Comparison of ENCODE assay signal across 12 mouse cellular contexts in genomic region chr10:64086183-64086566, GRCm38 (mm10). TPM values are rescaled to one million over a fixed set of nuclear protein-coding genes. Genes with fewer than 3 reads are reported as not detected.
A peak's percentile ranks its signal among the peaks of the same experiment; 100 is the strongest.
DNase-seq lines count a peak whose midpoint lies in the region; ATAC-seq and TF ChIP-seq lines count a peak whose summit lies in the region.
"Had no signal": no experiment of that assay in that cellular context is flagged by ENCODE, and none has a peak within 500 bp of the region (broad histone marks: within the 10 kb centered on the region; RNA-seq: fewer than 3 reads in every experiment).

No protein-coding gene starts in this region.

- H3K36me3 ChIP-seq in forebrain, embryonic 13.5 days (ENCODE audit: poor library complexity, severe bottlenecking), result no peaks in the 10 kb centered on the region
- H3K36me3 ChIP-seq in intestine, embryonic 14.5 days (ENCODE audit: control insufficient read depth, insufficient read depth, low read length), result no peaks in the 10 kb centered on the region
- no peaks in the 10 kb centered on the region for H3K36me3 ChIP-seq in neural tube, embryonic 15.5 days

- H3K4me2 ChIP-seq in forebrain, embryonic 13.5 days, result peak overlapping the region; percentile 89
- peak overlapping the region; percentile 67 for H3K4me2 ChIP-seq in intestine, embryonic 14.5 days (ENCODE audit: low read length)
- H3K4me2 ChIP-seq in neural tube, embryonic 15.5 days, result peak overlapping the region; percentile 76

- H3K27ac ChIP-seq in left cerebral cortex, adult 2 months, result peak overlapping the region; percentile 83
- no peak overlapping the region for H3K27ac ChIP-seq in forebrain, embryonic 13.5 days
- H3K27ac ChIP-seq in intestine, embryonic 14.5 days (ENCODE audit: low read depth), result no peak overlapping the region; the same call in 1 of the 2 replicates
- peak overlapping the region; percentile 48; the same call in 1 of the 2 replicates for H3K27ac ChIP-seq in neural tube, embryonic 15.5 days (replicated peaks)

- peaks cover 16% of the 10 kb centered on the region for H3K27me3 ChIP-seq in forebrain, embryonic 13.5 days
- peaks cover 13% of the 10 kb centered on the region for H3K27me3 ChIP-seq in intestine, embryonic 14.5 days (replicated peaks; ENCODE audit: control insufficient read depth, insufficient read depth, low read length)
- H3K27me3 ChIP-seq in neural tube, embryonic 15.5 days (replicated peaks), result no peaks in the 10 kb centered on the region

- WGBS in forebrain, embryonic 13.5 days, result 57% methylated on average over 16 of the region's 16 CpGs
- 46% methylated on average over 16 of the region's 16 CpGs for WGBS in intestine, embryonic 14.5 days
- 43% methylated on average over 16 of the region's 16 CpGs for WGBS in neural tube, embryonic 15.5 days

- H3K9me3 ChIP-seq in forebrain, embryonic 13.5 days (replicated peaks), result no peaks in the 10 kb centered on the region
- H3K9me3 ChIP-seq in intestine, embryonic 14.5 days (ENCODE audit: control insufficient read depth, low read length), result no peaks in the 10 kb centered on the region
- H3K9me3 ChIP-seq in neural tube, embryonic 15.5 days (replicated peaks), result no peaks in the 10 kb centered on the region

- ATAC-seq in forebrain, embryonic 13.5 days, result no peak
- ATAC-seq in intestine, embryonic 14.5 days (replicated peaks; ENCODE audit: low FRiP score, low TSS enrichment, low read depth), result no peak
- no peak for ATAC-seq in neural tube, embryonic 15.5 days (ENCODE audit: low FRiP score)
- ATAC-seq: activated CD4-positive, CD25-positive, alpha-beta regulatory T cell, adult 4 months had no signal

- DNase-seq in left cerebral cortex, adult 2 months (ENCODE audit: extremely low spot score in 1 of 2, low spot score in 2 of 2), result no peak
- no peak for DNase-seq in left cerebral cortex, postnatal 36 days (ENCODE audit: low spot score in 2 of 2)
- DNase-seq in intestine, embryonic 14.5 days (ENCODE audit: low spot score), result no peak
- no peak for DNase-seq in gastrocnemius, postnatal 10 days
- no peak for DNase-seq in urinary bladder, adult 18-20 months (ENCODE audit: low spot score in 2 of 2)
- DNase-seq in adrenal gland, adult 2 months, result no peak
- DNase-seq: heart, postnatal 36 days had no signal

- H3K4me3 ChIP-seq in left cerebral cortex, adult 2 months, result peak overlapping the region; percentile 67
- H3K4me3 ChIP-seq in forebrain, embryonic 13.5 days, result peak overlapping the region; percentile 49
- no peak overlapping the region for H3K4me3 ChIP-seq in intestine, embryonic 14.5 days (ENCODE audit: low read depth, low read length)
- H3K4me3 ChIP-seq in neural tube, embryonic 15.5 days (replicated peaks), result peak overlapping the region; percentile 59

- peaks cover 45% of the 10 kb centered on the region for H3K4me1 ChIP-seq in forebrain, embryonic 13.5 days
- no peaks in the 10 kb centered on the region for H3K4me1 ChIP-seq in intestine, embryonic 14.5 days (replicated peaks; ENCODE audit: control insufficient read depth, insufficient read depth, low read length)
- peaks cover 41% of the 10 kb centered on the region for H3K4me1 ChIP-seq in neural tube, embryonic 15.5 days

- TF ChIP-seq CTCF in left cerebral cortex, adult 2 months (IDR thresholded peaks at IDR 0.05), result no peak

- intact Hi-C loops in left cerebral cortex, adult 2 months (cut with DNase I), result loop anchor here (5.0 to 10.0 kb wide), 7 partner anchors 131 to 1129 kb away; partner anchors contain the start of gene Gm7075
- intact Hi-C loops in left cerebral cortex, postnatal 36 days (cut with DNase I), result loop anchor here (2.0 to 10.0 kb wide), 3 partner anchors 189 to 509 kb away; no protein-coding TSS in a partner anchor

- H3K9ac ChIP-seq in forebrain, embryonic 13.5 days, result peak overlapping the region; percentile 30; the same call in 1 of the 2 replicates
- no peak overlapping the region for H3K9ac ChIP-seq in intestine, embryonic 14.5 days (ENCODE audit: low read length)
- H3K9ac ChIP-seq in neural tube, embryonic 15.5 days (replicated peaks), result peak overlapping the region; percentile 66

RNA-seq across cellular contexts. Expression of gene Lrrtm3, which starts 3.9 kb away (rescaled TPM):
- total RNA-seq in left cerebral cortex, adult 2 months (2021), result 10 to 100 TPM; 73.1 to 75.5 TPM
- 10 to 100 TPM; 72.2 to 78.1 TPM for total RNA-seq in left cerebral cortex, postnatal 36 days (2021)
- 8.1 and 11.7 TPM in 2 replicates for polyA plus RNA-seq in forebrain, embryonic 13.5 days (2015; fragmentation: Nextera tagmentation; extraction: Ambion mirVana)
- polyA plus RNA-seq in intestine, embryonic 14.5 days (2014; fragmentation: Nextera tagmentation; extraction: Ambion mirVana), result 6.5 and 7.3 TPM in 2 replicates
- polyA plus RNA-seq in neural tube, embryonic 15.5 days (2015; fragmentation: Nextera tagmentation; extraction: Ambion mirVana), result 35.6 and 44.5 TPM in 2 replicates
- total RNA-seq in gastrocnemius, postnatal 10 days (2021), result under 1 TPM; 0.28 to 0.34 TPM
- 1 to 10 TPM in 1 of 2 experiments, under 1 TPM in 1; 0.89 to 1.1 TPM for total RNA-seq in adrenal gland, adult 2 months (2021)
- 0.17 and 0.20 TPM in 2 replicates for polyA plus RNA-seq in adrenal gland, adult 2 months (2012; rRNA removed)
- total RNA-seq: neutrophil, adult 5-6 weeks had no signal
- polyA plus RNA-seq: activated CD4-positive, CD25-positive, alpha-beta regulatory T cell, adult 4 months; liver, embryonic 16.5 days had no signal

Comparison
In these comparisons a context has a peak if more than half of its experiments do, and no peak if none do; other contexts are left out.
1. H3K27ac ChIP-seq: peak in left cerebral cortex, adult 2 months (single experiment) and neural tube, embryonic 15.5 days (single experiment); none in forebrain, embryonic 13.5 days (single experiment) and intestine, embryonic 14.5 days (single experiment).
2. RNA of gene Lrrtm3, which starts 3.9 kb away (total RNA-seq): 72.2 to 78.1 TPM in left cerebral cortex, postnatal 36 days and 73.1 to 75.5 TPM in left cerebral cortex, adult 2 months; 0.89 to 1.1 TPM in adrenal gland, adult 2 months and 0.28 to 0.34 TPM in gastrocnemius, postnatal 10 days; every median in the first group is over 10 times any median in the second.
3. Peak in every context shown above with its lines, with median percentiles within 50 percentile points of each other: H3K4me2 ChIP-seq.